Mouse (Mus musculus) C2C12 (cell line): ENCODE data around the gene Cnr1.

Experiments
- CEBPB ChIP-seq: IDR thresholded peaks from one replicate; pipeline ENCODE4 v1.6.1; 2011; ENCODE audit warnings: low read depth, mild to moderate bottlenecking, control low read depth, moderate library complexity
- CTCF ChIP-seq: IDR thresholded peaks from one replicate; pipeline ENCODE4 v1.5.1; 2011; ENCODE audit not compliant: control insufficient read depth, insufficient read depth, insufficient read length
- MYOD1 ChIP-seq: IDR thresholded peaks from one replicate; pipeline ENCODE4 v1.6.1; 2011; ENCODE audit warnings: low read depth; ENCODE audit not compliant: control insufficient read depth, insufficient read length

DNA sequence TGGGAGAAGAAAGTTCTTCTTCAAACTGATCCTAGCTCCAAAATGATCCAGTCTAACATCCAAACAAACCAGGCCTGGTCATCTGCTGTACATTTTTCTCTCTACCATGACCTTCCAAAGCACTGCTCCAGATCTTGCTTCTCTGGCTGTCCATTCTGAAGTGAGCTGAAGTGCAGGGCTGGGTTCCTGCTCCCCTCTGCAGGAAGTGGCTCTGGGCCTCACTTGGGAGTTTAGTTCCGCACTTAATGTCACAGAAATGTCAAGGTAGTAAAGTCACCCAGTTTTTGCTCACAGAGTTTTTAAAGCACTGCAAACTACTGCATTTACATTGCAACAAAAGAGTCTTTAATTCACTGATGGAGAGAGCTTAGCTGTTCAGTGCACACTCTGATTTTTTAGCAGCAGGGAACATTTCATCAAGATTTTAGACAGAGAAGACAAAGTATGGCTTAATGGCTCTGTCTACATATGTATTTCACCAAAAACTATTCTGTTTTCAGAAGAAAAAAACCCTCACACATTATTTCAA is 20.5 kb upstream of the Cnr1 start:
- no peak for TF ChIP-seq CTCF
- no peak for TF ChIP-seq MYOD1
- TF ChIP-seq CEBPB: no peak
